Mouse (Mus musculus): ENCODE measurements at regions not wholly inside any gene's neighbourhood (a gene's known extent, or its start where the extent isn't known, plus 50 kb on each side); places are given as distances from the start of the nearest gene placed in this dataset.
A peak's percentile ranks its signal among the peaks of the same experiment; 100 is the strongest.

DNA sequence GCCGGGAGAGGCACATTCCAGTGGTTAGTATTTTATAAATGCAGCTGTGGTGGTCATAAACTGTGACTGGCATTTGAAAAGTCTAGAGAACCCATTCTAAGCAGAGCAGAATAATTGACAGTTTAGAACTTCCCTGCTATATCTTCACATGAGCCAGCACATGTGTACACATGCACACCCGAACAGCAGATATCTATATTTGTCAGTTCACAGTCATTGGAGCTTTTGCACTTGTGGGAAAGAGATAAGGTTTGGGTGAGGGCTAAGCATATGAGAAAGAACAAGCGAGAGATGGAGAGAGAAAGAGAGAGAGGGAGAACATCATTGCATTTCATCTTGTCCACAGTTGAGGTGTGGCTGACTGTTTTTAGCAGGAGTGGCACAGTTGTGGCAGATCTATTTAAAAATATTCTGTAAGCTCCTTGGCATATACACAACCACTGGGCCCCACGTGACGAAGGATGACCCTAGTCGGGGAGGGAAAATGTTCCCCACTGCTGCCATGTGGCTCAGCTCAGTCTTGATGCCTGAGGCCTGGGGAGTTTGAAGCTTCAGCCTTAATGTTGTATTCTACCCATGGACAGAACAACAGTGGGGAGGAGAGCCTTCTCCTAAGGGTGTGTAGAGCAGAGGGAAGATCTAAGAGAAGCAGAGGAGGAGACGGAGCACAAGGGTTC lies 85.4 kb upstream of the Tprg start:
- Histone ChIP-seq H3K4me3 (no peak overlapping the region), H3K79me2 (ENCODE audit: control insufficient read depth, insufficient read depth) (no peaks in the 10 kb centered on the region), H3K4me2 (ENCODE audit: low read depth) (peak overlapping the region; percentile 44), H3K27me3 (ENCODE audit: control insufficient read depth, insufficient read depth, insufficient read length) (no peaks in the 10 kb centered on the region), H3K36me3 (ENCODE audit: control insufficient read depth, insufficient read depth) (no peaks in the 10 kb centered on the region), H3ac (ENCODE audit: control insufficient read depth, insufficient read length) (no peak overlapping the region)
- TF ChIP-seq POLR2A (IDR thresholded peaks at IDR 0.05; ENCODE audit: insufficient read length, low read depth): no peak
- peak; percentile 86 for TF ChIP-seq USF1 (IDR thresholded peaks at IDR 0.05; ENCODE audit: low read depth)
- no peak for TF ChIP-seq POLR2AphosphoS2 (IDR thresholded peaks at IDR 0.05; ENCODE audit: insufficient read length, low read depth)
- TF ChIP-seq CEBPB (IDR thresholded peaks at IDR 0.05; ENCODE audit: insufficient read depth, poor library complexity, severe bottlenecking): no peak
- TF ChIP-seq MAX (IDR thresholded peaks at IDR 0.05; ENCODE audit: low read depth): peak; percentile 89
- TF ChIP-seq MYOD1 (IDR thresholded peaks at IDR 0.05; ENCODE audit: control insufficient read depth in 1 of 3, insufficient read length in 2 of 3, low read depth in 2 of 3): peak in 1 of 3 experiments; percentile 34
- peak in 1 of 3 experiments; percentile 13 for TF ChIP-seq MYOG (IDR thresholded peaks at IDR 0.05; ENCODE audit: control insufficient read depth in 1 of 3, insufficient read depth in 1 of 3, insufficient read length in 2 of 3, low read depth in 2 of 3)
- no peak for TF ChIP-seq TCF3 (IDR thresholded peaks at IDR 0.05; ENCODE audit: insufficient read length, low read depth)
- no peak for TF ChIP-seq TCF12 (IDR thresholded peaks at IDR 0.05; ENCODE audit: insufficient read depth, poor library complexity, severe bottlenecking)

DNA sequence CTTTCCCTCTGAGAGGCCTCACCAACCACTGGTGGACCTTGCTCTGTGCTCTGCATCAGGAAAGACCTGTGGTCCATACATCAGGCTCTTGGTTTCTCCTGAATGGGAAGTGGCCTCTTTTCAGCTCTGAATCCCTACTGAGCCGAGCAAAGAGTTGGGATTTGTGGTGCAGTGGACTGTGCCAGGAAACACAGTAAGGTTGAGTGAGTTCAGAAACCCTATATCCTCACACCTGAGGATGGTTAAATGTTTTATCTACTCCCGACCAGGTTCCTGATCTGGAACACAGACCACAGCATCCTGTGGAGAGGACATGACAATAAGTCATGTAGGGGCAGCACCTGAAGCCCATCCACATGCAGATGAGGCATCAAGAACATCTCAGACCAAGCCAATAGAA lies 73.4 kb upstream of the Tprg start:
- Histone ChIP-seq H3K36me3 (ENCODE audit: control insufficient read depth, insufficient read depth) (no peaks in the 10 kb centered on the region), H3ac (ENCODE audit: control insufficient read depth, insufficient read length) (no peak overlapping the region), H3K27me3 (ENCODE audit: control insufficient read depth, insufficient read depth, insufficient read length) (no peaks in the 10 kb centered on the region), H3K79me2 (ENCODE audit: control insufficient read depth, insufficient read depth) (no peaks in the 10 kb centered on the region), H3K4me2 (ENCODE audit: low read depth) (no peak overlapping the region), H3K4me3 (no peak overlapping the region)
- TF ChIP-seq SRF (IDR thresholded peaks at IDR 0.05; ENCODE audit: control insufficient read depth, insufficient read length, low read depth) (no peak), MAX (IDR thresholded peaks at IDR 0.05; ENCODE audit: low read depth) (no peak), E2F4 (IDR thresholded peaks at IDR 0.05; ENCODE audit: insufficient read depth) (no peak), MYOD1 (IDR thresholded peaks at IDR 0.05; ENCODE audit: control insufficient read depth in 1 of 3, insufficient read length in 2 of 3, low read depth in 2 of 3) (no peak), TCF12 (IDR thresholded peaks at IDR 0.05; ENCODE audit: insufficient read depth, poor library complexity, severe bottlenecking) (no peak), MYOG (IDR thresholded peaks at IDR 0.05; ENCODE audit: control insufficient read depth in 1 of 3, insufficient read depth in 1 of 3, insufficient read length in 2 of 3, low read depth in 2 of 3) (no peak), POLR2A (IDR thresholded peaks at IDR 0.05; ENCODE audit: insufficient read length, low read depth) (no peak), CEBPB (IDR thresholded peaks at IDR 0.05; ENCODE audit: insufficient read depth, poor library complexity, severe bottlenecking) (no peak), TCF3 (IDR thresholded peaks at IDR 0.05; ENCODE audit: insufficient read length, low read depth) (no peak), POLR2AphosphoS2 (IDR thresholded peaks at IDR 0.05; ENCODE audit: insufficient read length, low read depth) (no peak), REST (IDR thresholded peaks at IDR 0.05; ENCODE audit: insufficient read depth, insufficient read length) (no peak), USF1 (IDR thresholded peaks at IDR 0.05; ENCODE audit: low read depth) (no peak)

DNA sequence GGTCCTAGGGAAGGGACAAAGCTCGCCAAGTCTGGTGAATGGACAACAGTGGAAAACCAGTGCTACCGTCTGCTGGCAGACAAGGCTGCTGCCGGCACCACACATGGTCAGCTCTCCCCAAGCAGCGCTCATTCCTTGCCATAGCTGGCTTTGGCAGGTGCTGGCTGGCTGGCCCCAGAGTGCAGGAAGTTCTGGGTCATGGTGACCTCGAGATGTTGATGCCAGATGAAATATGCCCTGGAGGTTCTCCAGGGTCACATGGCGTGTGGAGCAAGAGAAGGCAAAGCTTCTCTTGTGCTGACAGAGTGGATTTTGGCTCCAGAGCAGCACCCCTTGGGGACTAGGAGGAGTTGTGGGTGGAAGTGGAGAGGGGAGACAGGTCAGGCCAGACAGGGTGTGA lies 66.1 kb upstream of the Tprg start:
- TF ChIP-seq USF1 (IDR thresholded peaks at IDR 0.05; ENCODE audit: low read depth) (no peak), MYOG (IDR thresholded peaks at IDR 0.05; ENCODE audit: control insufficient read depth in 1 of 3, insufficient read depth in 1 of 3, insufficient read length in 2 of 3, low read depth in 2 of 3) (peak in 1 of 3 experiments; percentile 32), TCF3 (IDR thresholded peaks at IDR 0.05; ENCODE audit: insufficient read length, low read depth) (peak; percentile 46), MYOD1 (IDR thresholded peaks at IDR 0.05; ENCODE audit: control insufficient read depth in 1 of 3, insufficient read length in 2 of 3, low read depth in 2 of 3) (peak in 2 of 3 experiments; percentile 4 to 34)
- H3K79me2 ChIP-seq (ENCODE audit: control insufficient read depth, insufficient read depth): no peaks in the 10 kb centered on the region
- no peak overlapping the region for H3K4me3 ChIP-seq
- no peaks in the 10 kb centered on the region for H3K27me3 ChIP-seq (ENCODE audit: control insufficient read depth, insufficient read depth, insufficient read length)
- H3K36me3 ChIP-seq (ENCODE audit: control insufficient read depth, insufficient read depth): no peaks in the 10 kb centered on the region
- no peak overlapping the region for H3ac ChIP-seq (ENCODE audit: control insufficient read depth, insufficient read length)
- no peak overlapping the region for H3K4me2 ChIP-seq (ENCODE audit: low read depth)

DNA sequence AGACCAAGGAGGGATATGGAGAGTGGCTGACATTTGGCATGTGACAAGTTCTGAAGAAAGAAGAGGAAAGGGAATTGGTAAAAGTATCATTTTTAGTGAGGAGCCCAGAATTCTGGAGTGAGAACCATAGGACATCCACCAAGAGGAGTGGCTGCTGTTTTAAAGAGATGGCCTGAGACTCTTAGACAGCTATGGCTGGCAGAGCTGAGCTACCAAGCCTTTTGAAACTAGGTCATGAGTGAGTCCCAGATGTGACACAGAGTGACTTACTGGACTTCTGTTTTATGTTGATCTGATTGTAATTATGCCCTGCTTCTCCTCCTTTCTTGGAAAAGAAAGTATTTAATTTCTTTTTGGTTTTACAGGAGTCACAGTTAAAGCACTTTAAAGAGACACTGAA lies 61.8 kb upstream of the Tprg start:
- H3ac ChIP-seq (ENCODE audit: control insufficient read depth, insufficient read length): no peak overlapping the region
- TF ChIP-seq TCF12 (IDR thresholded peaks at IDR 0.05; ENCODE audit: insufficient read depth, poor library complexity, severe bottlenecking) (no peak), MYOD1 (IDR thresholded peaks at IDR 0.05; ENCODE audit: control insufficient read depth in 1 of 3, insufficient read length in 2 of 3, low read depth in 2 of 3) (no peak), SRF (IDR thresholded peaks at IDR 0.05; ENCODE audit: control insufficient read depth, insufficient read length, low read depth) (no peak), TCF3 (IDR thresholded peaks at IDR 0.05; ENCODE audit: insufficient read length, low read depth) (no peak), POLR2A (IDR thresholded peaks at IDR 0.05; ENCODE audit: insufficient read length, low read depth) (no peak), POLR2AphosphoS2 (IDR thresholded peaks at IDR 0.05; ENCODE audit: insufficient read length, low read depth) (no peak), MYOG (IDR thresholded peaks at IDR 0.05; ENCODE audit: control insufficient read depth in 1 of 3, insufficient read depth in 1 of 3, insufficient read length in 2 of 3, low read depth in 2 of 3) (no peak), MAX (IDR thresholded peaks at IDR 0.05; ENCODE audit: low read depth) (no peak)
- H3K4me2 ChIP-seq (ENCODE audit: low read depth): no peak overlapping the region
- no peak overlapping the region for H3K4me3 ChIP-seq
- H3K27me3 ChIP-seq (ENCODE audit: control insufficient read depth, insufficient read depth, insufficient read length): no peaks in the 10 kb centered on the region
- no peaks in the 10 kb centered on the region for H3K36me3 ChIP-seq (ENCODE audit: control insufficient read depth, insufficient read depth)
- H3K79me2 ChIP-seq (ENCODE audit: control insufficient read depth, insufficient read depth): no peaks in the 10 kb centered on the region

Measured in myocyte (in vitro differentiated cells).